In genomic region chr9:23027377-23028313, GRCm38 (mm10) we compare ENCODE assay signal across 8 mouse cellular contexts.
DNase-seq lines count a peak whose midpoint lies in the region; ATAC-seq and TF ChIP-seq lines count a peak whose summit lies in the region.

No protein-coding gene starts in this region.

- intact Hi-C loops in left cerebral cortex, postnatal 36 days (cut with DNase I): loop anchor here (2.0 to 5.0 kb wide), 2 partner anchors 185 to 225 kb away; no protein-coding TSS in a partner anchor

- no peak for TF ChIP-seq POLR2A in thymus, adult 2 months (IDR thresholded peaks at IDR 0.05; ENCODE audit: control insufficient read depth, extremely low read depth, insufficient read depth, low read length, poor library complexity)
- TF ChIP-seq POLR2A in kidney, adult 2 months (IDR thresholded peaks at IDR 0.05; ENCODE audit: low read depth, low read length): no peak

- no peak overlapping the region for H3K27ac ChIP-seq in thymus, adult 2 months (ENCODE audit: control insufficient read depth, insufficient read depth, low read length)
- H3K27ac ChIP-seq in kidney, adult 2 months (ENCODE audit: insufficient read depth, low read depth, low read length): no peak overlapping the region

- DNase-seq in thymus, adult 2 months: peak; percentile 21
- no peak for DNase-seq in thymus, adult 18-20 months
- DNase-seq in cerebellum, adult 9-11 months: peak; percentile 8
- DNase-seq in frontal cortex, postnatal 14 days (ENCODE audit: low spot score in 2 of 2): peak; percentile 19 to 59
- peak; percentile 76 for DNase-seq in kidney, adult 2 months
- DNase-seq in left cerebral cortex, postnatal 36 days (ENCODE audit: low spot score in 2 of 2): peak; percentile 45 to 54
- peak; percentile 68 for DNase-seq in neural tube, embryonic 10.5 days (ENCODE audit: extremely low spot score, low spot score)

- H3K36me3 ChIP-seq in thymus, adult 2 months (ENCODE audit: control insufficient read depth, insufficient read depth, low read length): no peaks in the 10 kb centered on the region
- no peaks in the 10 kb centered on the region for H3K36me3 ChIP-seq in kidney, adult 2 months (ENCODE audit: control insufficient read depth, insufficient read depth, low read length)

- no peak for ATAC-seq in monocyte, adult 5-6 weeks (replicated peaks; ENCODE audit: insufficient number of reproducible peaks, low FRiP score, low TSS enrichment, poor library complexity, severe bottlenecking)

- H3K4me3 ChIP-seq in thymus, adult 2 months (ENCODE audit: control insufficient read depth, insufficient read depth, low read length): no peak overlapping the region
- H3K4me3 ChIP-seq in kidney, adult 2 months (ENCODE audit: insufficient read depth, low read depth, low read length): no peak overlapping the region

- 74% methylated on average over 9 of the region's 9 CpGs for WGBS in thymus, adult 2 months
- 62% methylated on average over 9 of the region's 9 CpGs for WGBS in kidney, adult 2 months

- H3K4me1 ChIP-seq in thymus, adult 2 months (replicated peaks; ENCODE audit: control insufficient read depth, insufficient read depth, low read length): no peaks in the 10 kb centered on the region
- no peaks in the 10 kb centered on the region for H3K4me1 ChIP-seq in kidney, adult 2 months (ENCODE audit: control insufficient read depth, insufficient read depth, low read length)

- TF ChIP-seq CTCF in thymus, adult 2 months (IDR thresholded peaks at IDR 0.05; ENCODE audit: borderline replicate concordance, control insufficient read depth, extremely low read depth, insufficient read depth, low read length, poor library complexity): no peak
- TF ChIP-seq CTCF in kidney, adult 2 months (conservative IDR thresholded peaks at IDR 0.05; ENCODE audit: insufficient read depth, insufficient read length, low read depth, low read length): peak; percentile 76

- no peaks in the 10 kb centered on the region for H3K27me3 ChIP-seq in thymus, adult 2 months (ENCODE audit: control insufficient read depth, insufficient read depth, low read length)
- H3K27me3 ChIP-seq in kidney, adult 2 months (replicated peaks; ENCODE audit: control insufficient read depth, insufficient read depth, low read length): no peaks in the 10 kb centered on the region

Comparison
In these comparisons a context has a peak if more than half of its experiments do, and no peak if none do; other contexts are left out.
1. DNase-seq: peak in thymus, adult 2 months (single experiment), cerebellum, adult 9-11 months (single experiment), frontal cortex, postnatal 14 days (2 of 2), kidney, adult 2 months (single experiment), left cerebral cortex, postnatal 36 days (2 of 2) and neural tube, embryonic 10.5 days (single experiment); none in thymus, adult 18-20 months (0 of 2).